Mouse (Mus musculus): ENCODE results near the gene Nudcd2.
A peak's percentile ranks its signal among the peaks of the same experiment; 100 is the strongest.

- TF ChIP-seq MYC (IDR thresholded peaks at IDR 0.05; ENCODE audit: low read depth, low read length) (peak; percentile 87), SMC3 (IDR thresholded peaks at IDR 0.05; ENCODE audit: low read depth, low read length) (no peak), TBP (conservative IDR thresholded peaks at IDR 0.05; ENCODE audit: low read depth, low read length) (peak; percentile 90), ZC3H11A (IDR thresholded peaks at IDR 0.05; ENCODE audit: low read depth, low read length) (no peak), CHD1 (IDR thresholded peaks at IDR 0.05; ENCODE audit: low read depth, low read length) (0 out of 2 replicates have a peak, but pooled peaks have one; percentile 29)
These were observed 40.7 kb upstream of the Nudcd2 start for GRCm38 (mm10) chr11:40692511-40693365.
